Mouse (Mus musculus) intestine, embryonic 15.5 days (tissue): ENCODE results near the gene Apoa4. TPM values are rescaled to one million over a fixed set of nuclear protein-coding genes. Genes with fewer than 3 reads are reported as not detected.

ENCODE experiments used
- ATAC-seq: fragments of 200-750 bp; cut with Nextera tagmentation; 2 replicates; pipeline ENCODE4 v1.8.0; 2017; ENCODE audit warnings: moderate TSS enrichment, moderate library complexity
- H3K27ac ChIP-seq: fragments of 300-500 bp; sonication (generic); 2 replicates; pipeline ENCODE4 v1.5.1; 2015; ENCODE audit warnings: mild to moderate bottlenecking, inconsistent platforms
- H3K27me3 ChIP-seq: fragments of 300-500 bp; sonication (generic); replicated peaks from 2 replicates; pipeline ENCODE4 v1.6.1; 2015; ENCODE audit warnings: inconsistent platforms
- H3K36me3 ChIP-seq: fragments of 300-500 bp; sonication (generic); 2 replicates; pipeline ENCODE4 v1.6.1; 2015; ENCODE audit warnings: inconsistent platforms
- H3K4me1 ChIP-seq: fragments of 300-500 bp; sonication (generic); replicated peaks from 2 replicates; pipeline ENCODE4 v1.6.1; 2015; ENCODE audit warnings: inconsistent platforms
- H3K4me2 ChIP-seq: fragments of 300-500 bp; sonication (generic); replicated peaks from 2 replicates; pipeline ENCODE4 v1.6.1; 2015; ENCODE audit warnings: mild to moderate bottlenecking, inconsistent platforms
- H3K4me3 ChIP-seq: fragments of 300-500 bp; sonication (generic); replicated peaks from 2 replicates; pipeline ENCODE4 v1.5.1; 2015; ENCODE audit warnings: inconsistent platforms
- H3K9ac ChIP-seq: fragments of 300-500 bp; sonication (generic); 2 replicates; pipeline ENCODE4 v1.6.1; 2015; ENCODE audit warnings: inconsistent platforms
- H3K9me3 ChIP-seq: fragments of 300-500 bp; sonication (generic); 2 replicates; pipeline ENCODE4 v1.6.1; 2016; ENCODE audit warnings: inconsistent platforms
- WGBS: fragments of 180-500 bp; shearing (Covaris S2); methylation state at CpG from one replicate; pipeline ENCODE4 v1.1.7; 2015; 5-methylcytosine and 5-hydroxymethylcytosine counted together
- polyA plus RNA-seq: library from polyadenylated mRNA; unstranded; fragments of >200 nt; fragmentation: Nextera tagmentation; extraction: Ambion mirVana; gene quantifications from 2 replicates; pipeline ENCODE4 v1.2.1, GENCODE M21; 2015

The Apoa4 gene
- polyA plus RNA-seq, result 576 and 837 TPM in 2 replicates

DNA sequence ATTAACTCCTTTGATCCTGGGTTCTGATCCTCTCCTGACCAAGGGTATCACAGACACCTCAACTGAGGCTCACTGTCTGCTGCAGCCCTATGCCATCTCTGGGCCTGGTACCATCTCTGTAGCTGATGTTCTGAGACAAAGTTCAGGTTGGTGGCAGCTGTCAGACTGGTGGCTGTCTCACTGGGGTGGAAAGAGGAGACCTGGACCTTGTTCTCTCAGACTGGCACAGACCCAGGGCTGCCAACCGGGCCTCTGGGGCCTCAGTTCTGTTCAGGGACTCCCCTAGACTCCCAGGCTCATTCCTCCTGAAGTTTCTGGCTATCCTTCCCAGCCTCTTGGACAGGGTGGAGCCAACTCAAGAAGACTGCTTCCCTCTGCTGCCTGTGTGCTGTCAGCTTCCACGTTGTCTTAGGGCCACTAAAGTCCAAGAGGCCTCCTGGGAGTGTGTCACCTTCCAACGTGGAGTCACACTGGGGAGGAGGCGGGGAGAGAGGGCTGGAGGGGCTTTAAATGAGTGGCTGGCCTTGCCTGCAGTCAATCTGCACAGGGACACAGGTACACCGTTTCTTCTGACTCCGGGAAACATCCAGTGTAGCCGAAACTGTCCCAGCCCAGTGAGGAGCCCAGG lies at the start of gene Apoa4:
TSS of gene Apoa4 (plus strand) at position 171 of the 628 bp plus-strand sequence.
- Histone ChIP-seq H3K4me2 (peak within 1 kb of the TSS; percentile 9; the same call in 1 of the 2 replicates), H3K4me3 (peak within 1 kb of the TSS; percentile 14), H3K9ac (0 out of 2 replicates have a peak within 1 kb of the TSS, but pooled peaks have one; percentile 26), H3K27me3 (no peaks in the 10 kb centered on the region), H3K4me1 (peaks cover 12% of the 10 kb centered on the region; the same call in 1 of the 2 replicates), H3K36me3 (no peaks in the 10 kb centered on the region), H3K27ac (peak within 1 kb of the TSS; percentile 67), H3K9me3 (no peaks in the 10 kb centered on the region)
- peak; percentile 30 for ATAC-seq
- WGBS, result 51% methylated on average over 7 of the region's 7 CpGs

DNA sequence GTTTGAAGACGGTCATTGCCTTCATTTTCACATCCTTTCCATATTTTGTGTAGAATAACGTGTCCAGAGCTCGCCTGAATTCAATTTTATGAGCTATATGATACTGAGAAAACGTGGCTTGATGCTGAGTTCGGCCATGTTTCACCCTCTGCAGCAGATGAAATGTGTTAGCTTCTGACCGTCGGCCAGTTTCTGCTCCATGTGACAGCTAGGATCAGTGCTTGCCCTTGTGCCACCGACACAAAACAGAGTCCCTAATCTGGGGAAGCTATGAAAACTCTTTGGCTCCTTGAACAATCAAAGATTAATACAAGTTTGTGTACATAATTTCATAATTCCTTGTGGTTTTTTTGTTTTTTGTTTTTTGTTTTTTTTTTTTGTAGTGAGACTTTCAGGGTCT lies 49.3 kb upstream of the Apoa4 start:
- Histone ChIP-seq H3K9me3 (no peaks in the 10 kb centered on the region), H3K27me3 (no peaks in the 10 kb centered on the region), H3K4me2 (no peak overlapping the region), H3K9ac (no peak overlapping the region), H3K36me3 (peaks cover 6% of the 10 kb centered on the region; the same call in 1 of the 2 replicates), H3K27ac (no peak overlapping the region), H3K4me1 (0 out of 2 replicates have a peak, but pooled peaks cover 3% of the 10 kb centered on the region), H3K4me3 (no peak overlapping the region)
- 64% methylated on average over 8 of the region's 8 CpGs for WGBS
- no peak for ATAC-seq

DNA sequence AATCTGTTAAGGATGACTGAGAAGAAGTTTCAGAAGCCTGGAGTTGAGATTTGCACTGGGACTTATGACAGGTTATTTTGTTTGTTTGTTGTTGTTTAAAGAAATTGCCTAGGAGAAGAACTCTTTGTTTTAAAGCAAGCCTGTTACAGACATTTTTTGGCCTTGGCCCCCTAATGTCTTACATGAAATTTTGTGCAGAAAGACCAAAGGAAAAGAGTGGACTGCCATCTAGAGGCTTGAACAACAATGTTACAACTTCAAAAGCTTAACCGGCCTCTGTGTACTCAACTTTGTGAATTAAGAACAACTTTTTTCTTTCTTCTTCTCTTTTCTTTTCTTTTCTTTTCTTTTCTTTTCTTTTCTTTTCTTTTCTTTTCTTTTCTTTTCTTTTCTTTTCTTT lies 48.9 kb upstream of the Apoa4 start:
- Histone ChIP-seq H3K9me3 (no peaks in the 10 kb centered on the region), H3K4me3 (no peak overlapping the region), H3K27ac (no peak overlapping the region), H3K4me1 (0 out of 2 replicates have a peak, but pooled peaks cover 3% of the 10 kb centered on the region), H3K9ac (no peak overlapping the region), H3K36me3 (peaks cover 6% of the 10 kb centered on the region; the same call in 1 of the 2 replicates), H3K4me2 (no peak overlapping the region), H3K27me3 (no peaks in the 10 kb centered on the region)
- ATAC-seq, result no peak
- 23% methylated on average over 1 of the region's 1 CpGs for WGBS

DNA sequence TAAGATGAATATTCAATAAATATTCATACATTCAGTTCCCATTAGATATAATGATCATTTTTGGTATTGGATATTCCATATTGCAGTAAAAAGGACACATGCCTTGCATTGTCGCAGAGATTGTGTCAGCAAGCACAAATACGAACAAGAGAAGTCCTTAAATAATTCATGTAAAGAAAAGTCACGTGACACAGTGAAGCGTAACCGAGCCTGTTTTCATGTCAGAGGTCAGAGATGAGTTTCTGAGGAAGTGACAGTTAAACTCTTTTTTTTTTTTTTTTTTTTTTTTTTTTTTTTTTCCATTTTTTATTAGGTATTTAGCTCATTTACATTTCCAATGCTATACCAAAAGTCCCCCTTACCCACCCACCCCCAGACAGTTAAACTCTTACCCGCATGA lies 47.9 kb upstream of the Apoa4 start:
- no peak overlapping the region for H3K4me2 ChIP-seq
- H3K4me1 ChIP-seq, result 0 out of 2 replicates have a peak, but pooled peaks cover 3% of the 10 kb centered on the region
- H3K9me3 ChIP-seq, result no peaks in the 10 kb centered on the region
- H3K27ac ChIP-seq, result no peak overlapping the region
- 90% methylated on average over 6 of the region's 6 CpGs for WGBS
- no peak for ATAC-seq
- no peak overlapping the region for H3K4me3 ChIP-seq
- peaks cover 6% of the 10 kb centered on the region; the same call in 1 of the 2 replicates for H3K36me3 ChIP-seq
- H3K27me3 ChIP-seq, result no peaks in the 10 kb centered on the region
- no peak overlapping the region for H3K9ac ChIP-seq

GRCm38 (mm10) chr9:46194809-46195208 lies 45.7 kb upstream of the Apoa4 start:
- H3K27ac ChIP-seq, result no peak overlapping the region
- H3K4me3 ChIP-seq, result no peak overlapping the region
- ATAC-seq, result no peak
- H3K4me2 ChIP-seq, result no peak overlapping the region
- peaks cover 13% of the 10 kb centered on the region; the same call in 1 of the 2 replicates for H3K36me3 ChIP-seq
- no peaks in the 10 kb centered on the region for H3K9me3 ChIP-seq
- H3K9ac ChIP-seq, result no peak overlapping the region
- whole genome bisulfite sequencing, result 79% methylated on average over 9 of the region's 9 CpGs
- no peaks in the 10 kb centered on the region for H3K27me3 ChIP-seq
- H3K4me1 ChIP-seq, result 0 out of 2 replicates have a peak, but pooled peaks cover 3% of the 10 kb centered on the region

GRCm38 (mm10) chr9:46196699-46197169 lies 43.8 kb upstream of the Apoa4 start:
- no peaks in the 10 kb centered on the region for H3K27me3 ChIP-seq
- no peaks in the 10 kb centered on the region for H3K9me3 ChIP-seq
- 76% methylated on average over 12 of the region's 12 CpGs for WGBS
- no peak overlapping the region for H3K4me2 ChIP-seq
- no peaks in the 10 kb centered on the region for H3K4me1 ChIP-seq
- H3K36me3 ChIP-seq, result peaks cover 16% of the 10 kb centered on the region; the same call in 1 of the 2 replicates
- H3K9ac ChIP-seq, result no peak overlapping the region
- no peak overlapping the region for H3K4me3 ChIP-seq
- no peak overlapping the region for H3K27ac ChIP-seq
- no peak for ATAC-seq

DNA sequence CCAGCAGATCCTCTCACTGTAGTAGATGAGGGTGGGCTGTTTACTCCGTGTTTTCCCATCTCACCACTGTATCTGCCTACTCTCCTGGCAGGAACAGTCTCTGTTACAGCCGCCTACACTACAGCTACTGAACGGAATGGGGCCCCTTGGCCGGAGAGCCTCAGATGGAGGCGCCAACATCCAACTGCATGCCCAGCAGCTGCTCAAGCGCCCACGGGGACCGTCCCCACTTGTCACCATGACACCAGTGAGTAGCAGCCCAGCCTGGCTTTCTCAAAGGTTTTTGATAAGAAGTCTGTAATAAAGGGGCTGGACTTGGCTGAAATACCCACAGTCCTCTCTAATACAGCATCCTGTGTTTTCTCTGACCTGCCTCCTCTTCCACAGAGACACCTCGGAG lies 42.0 kb upstream of the Apoa4 start:
- ATAC-seq, result no peak
- H3K9me3 ChIP-seq, result no peaks in the 10 kb centered on the region
- H3K4me2 ChIP-seq, result no peak overlapping the region
- H3K36me3 ChIP-seq, result peaks cover 23% of the 10 kb centered on the region; the same call in 1 of the 2 replicates
- H3K27ac ChIP-seq, result no peak overlapping the region
- H3K4me1 ChIP-seq, result no peaks in the 10 kb centered on the region
- 85% methylated on average over 9 of the region's 9 CpGs for WGBS
- no peaks in the 10 kb centered on the region for H3K27me3 ChIP-seq
- no peak overlapping the region for H3K9ac ChIP-seq
- no peak overlapping the region for H3K4me3 ChIP-seq

DNA sequence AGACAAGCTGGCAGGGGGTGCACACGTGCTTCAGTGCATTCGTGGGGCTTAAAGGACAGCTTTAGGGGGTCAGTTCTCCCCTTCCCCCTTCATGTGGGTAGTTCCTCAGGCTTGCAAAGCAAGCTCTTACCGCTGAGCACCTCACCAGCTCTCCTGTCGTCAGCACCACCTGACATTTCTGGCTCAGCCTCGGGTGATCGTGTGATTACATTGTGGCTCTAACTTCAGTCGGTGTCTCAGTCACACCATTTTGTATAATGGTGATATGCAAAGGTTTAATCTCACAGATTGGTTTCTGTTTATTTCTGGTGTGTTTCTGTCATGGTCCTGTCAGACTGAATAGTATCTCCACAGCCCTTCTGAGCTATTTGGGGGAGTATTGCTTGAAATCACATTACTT lies 41.6 kb upstream of the Apoa4 start:
- Histone ChIP-seq H3K4me2 (no peak overlapping the region), H3K27ac (no peak overlapping the region), H3K9ac (no peak overlapping the region), H3K9me3 (no peaks in the 10 kb centered on the region), H3K27me3 (no peaks in the 10 kb centered on the region), H3K36me3 (peaks cover 23% of the 10 kb centered on the region; the same call in 1 of the 2 replicates), H3K4me1 (no peaks in the 10 kb centered on the region), H3K4me3 (no peak overlapping the region)
- 87% methylated on average over 7 of the region's 7 CpGs for WGBS
- no peak for ATAC-seq

DNA sequence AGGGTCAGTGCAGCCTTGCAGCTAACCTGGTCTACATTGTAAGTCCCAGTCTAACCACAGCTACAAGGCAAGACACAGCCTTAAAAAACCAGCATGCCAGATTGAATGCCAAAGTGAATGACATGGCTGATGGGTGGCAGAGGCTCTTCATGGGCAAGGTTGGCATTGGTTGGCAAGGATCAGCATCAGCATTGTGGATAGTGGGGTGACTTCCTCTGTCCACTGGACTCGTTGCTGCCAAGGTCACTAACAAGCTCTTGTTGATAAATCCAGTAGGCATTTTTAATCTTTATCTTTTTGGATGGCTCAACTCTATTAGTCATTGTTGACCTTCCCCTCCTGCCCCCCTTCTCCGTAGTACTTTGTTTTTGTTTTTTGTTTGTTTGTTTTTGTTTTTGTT lies 40.9 kb upstream of the Apoa4 start:
- Histone ChIP-seq H3K4me2 (no peak overlapping the region), H3K27ac (no peak overlapping the region), H3K36me3 (peaks cover 26% of the 10 kb centered on the region), H3K9me3 (no peaks in the 10 kb centered on the region), H3K9ac (no peak overlapping the region), H3K4me1 (no peaks in the 10 kb centered on the region), H3K27me3 (no peaks in the 10 kb centered on the region), H3K4me3 (no peak overlapping the region)
- WGBS, result 76% methylated on average over 2 of the region's 2 CpGs
- ATAC-seq, result no peak

GRCm38 (mm10) chr9:46206834-46207500 lies 33.5 kb upstream of the Apoa4 start:
- peaks cover 25% of the 10 kb centered on the region for H3K4me1 ChIP-seq
- H3K27ac ChIP-seq, result peak overlapping the region; percentile 82

DNA sequence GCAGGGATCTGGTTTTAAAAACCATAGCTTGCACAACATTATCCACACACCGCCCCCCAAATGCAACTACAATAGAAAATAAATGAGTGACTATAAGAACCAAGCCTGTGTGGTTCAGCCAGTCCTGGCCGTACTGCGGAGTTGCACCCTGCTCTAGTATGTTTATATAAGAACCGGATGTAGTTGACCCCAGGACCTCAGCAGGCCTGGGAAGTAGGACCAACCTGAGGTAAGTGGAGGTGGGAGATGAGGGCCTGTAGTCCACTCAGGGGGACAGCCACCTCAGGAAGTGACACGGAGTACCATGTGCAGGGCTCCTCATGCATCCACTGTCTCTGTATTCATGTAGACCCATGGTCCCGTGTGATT lies 33.0 kb upstream of the Apoa4 start:
- 42% methylated on average over 6 of the region's 6 CpGs for WGBS
- Histone ChIP-seq H3K4me2 (no peak overlapping the region), H3K36me3 (peaks cover 26% of the 10 kb centered on the region), H3K4me3 (no peak overlapping the region), H3K9ac (no peak overlapping the region), H3K27me3 (no peaks in the 10 kb centered on the region), H3K27ac (peak overlapping the region; percentile 82), H3K4me1 (peaks cover 25% of the 10 kb centered on the region), H3K9me3 (no peaks in the 10 kb centered on the region)
- ATAC-seq, result peak; percentile 52

More at GRCm38 (mm10) chr9:46206834-46207500, 33.5 kb upstream of the Apoa4 start:
- no peak overlapping the region for H3K4me3 ChIP-seq
- H3K9ac ChIP-seq, result no peak overlapping the region
- peaks cover 29% of the 10 kb centered on the region for H3K36me3 ChIP-seq
- 36% methylated on average over 10 of the region's 10 CpGs for WGBS
- peak; percentile 96 for ATAC-seq
- H3K27me3 ChIP-seq, result no peaks in the 10 kb centered on the region
- 0 out of 2 replicates have a peak overlapping the region, but pooled peaks have one; percentile 4 for H3K4me2 ChIP-seq
- H3K9me3 ChIP-seq, result no peaks in the 10 kb centered on the region

DNA sequence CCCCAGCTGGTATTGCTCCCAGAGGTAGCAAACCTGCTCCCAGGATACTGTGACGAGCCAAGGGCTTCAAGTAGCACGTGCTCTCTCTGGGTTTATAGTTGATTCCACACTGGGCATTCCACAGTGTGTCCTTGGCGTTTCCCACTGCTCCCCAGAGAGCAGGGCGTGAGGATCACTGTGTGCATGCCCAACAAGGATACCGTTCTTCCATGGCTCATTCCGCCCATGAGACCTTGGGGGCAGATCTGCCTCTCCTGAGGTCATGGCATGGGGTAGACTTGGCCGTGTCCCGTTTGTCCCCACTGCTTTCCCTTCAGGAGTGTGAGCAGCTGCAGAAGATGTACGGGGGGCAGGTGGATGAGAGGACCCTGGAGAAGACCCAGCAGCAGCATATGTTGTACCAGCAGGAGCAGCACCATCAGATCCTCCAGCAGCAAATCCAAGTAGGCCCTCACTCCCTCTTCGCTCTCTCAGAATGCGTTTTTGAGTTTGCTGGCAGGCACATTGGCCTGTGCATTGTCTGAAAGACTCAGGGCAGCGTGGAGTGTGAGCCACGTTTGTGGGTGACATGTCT lies 32.0 kb upstream of the Apoa4 start:
- H3K4me1 ChIP-seq, result peaks cover 25% of the 10 kb centered on the region
- no peaks in the 10 kb centered on the region for H3K9me3 ChIP-seq
- H3K9ac ChIP-seq, result no peak overlapping the region
- no peak for ATAC-seq
- WGBS, result 86% methylated on average over 13 of the region's 13 CpGs
- no peak overlapping the region for H3K4me3 ChIP-seq
- peaks cover 26% of the 10 kb centered on the region for H3K36me3 ChIP-seq
- no peaks in the 10 kb centered on the region for H3K27me3 ChIP-seq
- no peak overlapping the region for H3K4me2 ChIP-seq
- no peak overlapping the region for H3K27ac ChIP-seq
